33 mouse cellular contexts compared by ENCODE assay signal in genomic region chr5:142917402-142917801, GRCm38 (mm10). TPM values are rescaled to one million over a fixed set of nuclear protein-coding genes. Genes with fewer than 3 reads are reported as not detected.
"Had no signal": no experiment of that assay in that cellular context is flagged by ENCODE, and none has a peak within 500 bp of the region (broad histone marks: within the 10 kb centered on the region; RNA-seq: fewer than 3 reads in every experiment).

No protein-coding gene starts in this region.

- H3K27ac ChIP-seq: limb, embryonic 10.5 days; limb, embryonic 12.5 days; limb, embryonic 13.5 days; limb, embryonic 15.5 days; liver, embryonic 12.5 days; liver, embryonic 14.5 days; liver, embryonic 15.5 days; lung, embryonic 15.5 days; macrophage; midbrain, embryonic 10.5 days; midbrain, embryonic 12.5 days; midbrain, embryonic 13.5 days; midbrain, embryonic 15.5 days had no signal

- ATAC-seq: liver, embryonic 12.5 days; liver, postnatal 0 days; lung, postnatal 0 days; midbrain, embryonic 13.5 days; midbrain, embryonic 15.5 days; midbrain, embryonic 16.5 days had no signal

- H3K4me3 ChIP-seq: limb, embryonic 10.5 days; limb, embryonic 12.5 days; limb, embryonic 13.5 days; limb, embryonic 15.5 days; liver, embryonic 12.5 days; liver, embryonic 13.5 days; liver, embryonic 15.5 days; lung, embryonic 15.5 days; megakaryocyte, embryonic 14.5 days; midbrain, embryonic 10.5 days; midbrain, embryonic 12.5 days; midbrain, embryonic 13.5 days; midbrain, embryonic 15.5 days; myocyte had no signal

- H3K4me1 ChIP-seq: midbrain, embryonic 12.5 days; midbrain, embryonic 13.5 days; midbrain, embryonic 15.5 days had no signal

- DNase-seq: left cerebral cortex, postnatal 4 days; liver; liver, embryonic 13.5 days; liver, postnatal 0 days; lung, adult 18-20 months; lung, adult 2 months; lung, embryonic 14.5 days; lung, postnatal 10 days; lung, postnatal 14 days; lung, postnatal 36 days; lung, postnatal 4 days; midbrain, embryonic 14.5 days had no signal

- H3K4me2 ChIP-seq: limb, embryonic 12.5 days; limb, embryonic 13.5 days; limb, embryonic 15.5 days; liver, embryonic 11.5 days; liver, embryonic 12.5 days; liver, embryonic 13.5 days; liver, embryonic 15.5 days; lung, embryonic 14.5 days; lung, embryonic 15.5 days; midbrain, embryonic 11.5 days; midbrain, embryonic 12.5 days; midbrain, embryonic 13.5 days; midbrain, embryonic 15.5 days had no signal

- H3K36me3 ChIP-seq: limb, embryonic 10.5 days; limb, embryonic 12.5 days; limb, embryonic 13.5 days; limb, embryonic 15.5 days; liver, embryonic 12.5 days; liver, embryonic 13.5 days; liver, embryonic 15.5 days; lung, embryonic 15.5 days; midbrain, embryonic 10.5 days; midbrain, embryonic 12.5 days; midbrain, embryonic 13.5 days; midbrain, embryonic 15.5 days had no signal

- H3K27me3 ChIP-seq: limb, embryonic 12.5 days; limb, embryonic 13.5 days; limb, embryonic 15.5 days; liver, embryonic 12.5 days; liver, embryonic 13.5 days; liver, embryonic 15.5 days; lung, embryonic 15.5 days; megakaryocyte, embryonic 14.5 days; midbrain, embryonic 12.5 days; midbrain, embryonic 13.5 days; midbrain, embryonic 15.5 days had no signal

- H3K9me3 ChIP-seq: limb, embryonic 10.5 days; limb, embryonic 12.5 days; limb, embryonic 13.5 days; limb, embryonic 15.5 days; liver, embryonic 12.5 days; liver, embryonic 13.5 days; liver, embryonic 15.5 days; lung, embryonic 15.5 days; megakaryocyte, embryonic 14.5 days; midbrain, embryonic 10.5 days; midbrain, embryonic 12.5 days; midbrain, embryonic 13.5 days; midbrain, embryonic 15.5 days had no signal

- H3K9ac ChIP-seq: limb, embryonic 13.5 days; limb, embryonic 15.5 days; liver, embryonic 12.5 days; liver, embryonic 14.5 days; liver, embryonic 15.5 days; liver, postnatal 0 days; lung, embryonic 14.5 days; lung, embryonic 15.5 days; midbrain, embryonic 12.5 days; midbrain, embryonic 13.5 days; midbrain, embryonic 15.5 days had no signal

RNA-seq across cellular contexts. Expression of gene Fscn1, which starts 42.7 kb away (rescaled TPM):
- total RNA-seq: megakaryocyte-erythroid progenitor cell, adult 5-6 weeks; monocyte, adult 5-6 weeks had no signal
